ENCODE assay signal across 24 mouse cellular contexts in the genomic region with DNA sequence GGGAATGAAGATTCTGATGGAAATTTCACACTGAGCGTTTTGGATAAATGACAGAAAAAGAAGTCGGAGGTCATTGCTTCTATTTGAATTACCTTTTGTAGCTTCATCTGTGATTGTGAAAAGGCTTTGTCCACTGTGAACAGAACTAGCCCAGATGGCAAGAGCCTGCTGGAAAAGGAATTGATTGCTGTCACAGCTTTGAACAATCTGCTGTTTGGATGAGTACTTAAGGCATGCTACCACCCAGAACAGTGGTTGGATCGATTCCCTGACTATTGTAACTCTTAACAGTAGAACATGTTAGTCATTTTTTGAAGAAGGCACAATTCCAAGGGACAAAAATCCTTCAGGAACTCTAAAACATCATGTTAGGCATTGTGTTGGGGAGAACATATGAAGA. TPM values are rescaled to one million over a fixed set of nuclear protein-coding genes. Genes with fewer than 3 reads are reported as not detected.
"Had no signal": no experiment of that assay in that cellular context is flagged by ENCODE, and none has a peak within 500 bp of the region (broad histone marks: within the 10 kb centered on the region; RNA-seq: fewer than 3 reads in every experiment).

No protein-coding gene starts in this region.

- H3K36me3 ChIP-seq: kidney, embryonic 15.5 days; limb, embryonic 12.5 days; limb, embryonic 15.5 days; midbrain, embryonic 12.5 days; midbrain, embryonic 15.5 days; neural tube, embryonic 12.5 days; neural tube, embryonic 15.5 days had no signal

- H3K27ac ChIP-seq: kidney, embryonic 15.5 days; limb, embryonic 12.5 days; limb, embryonic 15.5 days; liver, embryonic 14.5 days; macrophage; midbrain, embryonic 12.5 days; midbrain, embryonic 15.5 days; neural tube, embryonic 12.5 days; neural tube, embryonic 15.5 days had no signal

- H3K4me3 ChIP-seq: kidney, embryonic 15.5 days; limb, embryonic 12.5 days; limb, embryonic 15.5 days; midbrain, embryonic 12.5 days; midbrain, embryonic 15.5 days; neural tube, embryonic 12.5 days; neural tube, embryonic 15.5 days had no signal

- H3K4me1 ChIP-seq: kidney, embryonic 15.5 days; limb, embryonic 12.5 days; limb, embryonic 15.5 days; midbrain, embryonic 12.5 days; midbrain, embryonic 15.5 days; neural tube, embryonic 12.5 days; neural tube, embryonic 15.5 days had no signal

- H3K9me3 ChIP-seq: kidney, embryonic 15.5 days; limb, embryonic 12.5 days; limb, embryonic 15.5 days; midbrain, embryonic 12.5 days; midbrain, embryonic 15.5 days; neural tube, embryonic 12.5 days; neural tube, embryonic 15.5 days had no signal

- H3K9ac ChIP-seq: kidney, embryonic 15.5 days; limb, embryonic 12.5 days; limb, embryonic 15.5 days; liver, embryonic 14.5 days; liver, postnatal 0 days; lung, embryonic 14.5 days; midbrain, embryonic 12.5 days; midbrain, embryonic 15.5 days; neural tube, embryonic 12.5 days; neural tube, embryonic 15.5 days had no signal

- ATAC-seq: intestine, embryonic 16.5 days; liver, postnatal 0 days; lung, postnatal 0 days; midbrain, embryonic 15.5 days had no signal

- H3K4me2 ChIP-seq: kidney, embryonic 15.5 days; limb, embryonic 12.5 days; limb, embryonic 15.5 days; liver, embryonic 11.5 days; lung, embryonic 14.5 days; midbrain, embryonic 12.5 days; midbrain, embryonic 15.5 days; neural tube, embryonic 12.5 days; neural tube, embryonic 15.5 days had no signal

- DNase-seq: kidney, adult 18-20 months; kidney, postnatal 10 days; kidney, postnatal 36 days; left cerebral cortex, postnatal 4 days; liver, postnatal 0 days; lung, embryonic 14.5 days; retina, postnatal 1 day; right cerebral cortex, postnatal 25 days; thymus, adult 18-20 months; thymus, postnatal 4 days had no signal

RNA-seq across cellular contexts. Expression of a gene that starts 8.1 kb away (rescaled TPM):
- total RNA-seq: megakaryocyte, adult 5-6 weeks had no signal
- polyA plus RNA-seq: intestine, embryonic 16.5 days; kidney, embryonic 15.5 days; limb, embryonic 12.5 days; liver, embryonic 11.5 days; liver, embryonic 14.5 days; liver, postnatal 0 days; lung, embryonic 14.5 days; lung, postnatal 0 days; macrophage; spleen, adult 2 months had no signal
